Mouse (Mus musculus): ENCODE measurements at regions not wholly inside any gene's neighbourhood (a gene's known extent, or its start where the extent isn't known, plus 50 kb on each side); places are given as distances from the start of the nearest gene placed in this dataset.

GRCm38 (mm10) chr4:33589207-33589606, 279.1 kb downstream of the Rngtt start:
- intact Hi-C loops (cut with DNase I) = loop anchor here (5.0 kb wide), 1 partner anchor 192 kb away; no protein-coding TSS in a partner anchor
- no peak for DNase-seq

GRCm38 (mm10) chr4:33594997-33595657, 285.0 kb downstream of the Rngtt start:
- intact Hi-C loops (cut with DNase I) = no loop called here
- no peak for DNase-seq

GRCm38 (mm10) chr4:33595763-33596162, 285.7 kb downstream of the Rngtt start:
- DNase-seq = no peak
- intact Hi-C loops (cut with DNase I) = no loop called here

GRCm38 (mm10) chr4:33599966-33600365, 289.9 kb downstream of the Rngtt start:
- DNase-seq = no peak
- intact Hi-C loops (cut with DNase I) = no loop called here

GRCm38 (mm10) chr4:33600805-33601204, 290.7 kb downstream of the Rngtt start:
- intact Hi-C loops (cut with DNase I) = no loop called here
- peak in 1 of 2 experiments; percentile 8 for DNase-seq

- no peak for DNase-seq
- intact Hi-C loops (cut with DNase I) = no loop called here
Measured at GRCm38 (mm10) chr4:33604636-33605035, 294.5 kb downstream of the Rngtt start.

GRCm38 (mm10) chr4:33639821-33640575, 284.4 kb upstream of the Cnr1 start:
- DNase-seq = no peak
- intact Hi-C loops (cut with DNase I) = no loop called here

- intact Hi-C loops (cut with DNase I) = no loop called here
- no peak for DNase-seq
Measured at GRCm38 (mm10) chr4:33640576-33641255, 283.7 kb upstream of the Cnr1 start.

GRCm38 (mm10) chr4:33641883-33642282, 282.5 kb upstream of the Cnr1 start:
- intact Hi-C loops (cut with DNase I) = no loop called here
- DNase-seq = no peak

GRCm38 (mm10) chr4:33642526-33642925, 281.9 kb upstream of the Cnr1 start:
- no peak for DNase-seq
- intact Hi-C loops (cut with DNase I) = no loop called here

GRCm38 (mm10) chr4:33645217-33645616, 279.2 kb upstream of the Cnr1 start:
- intact Hi-C loops (cut with DNase I) = no loop called here
- DNase-seq = no peak

GRCm38 (mm10) chr4:33651292-33651691, 273.1 kb upstream of the Cnr1 start:
- intact Hi-C loops (cut with DNase I) = no loop called here
- no peak for DNase-seq

GRCm38 (mm10) chr4:33659766-33660165, 264.6 kb upstream of the Cnr1 start:
- no peak for DNase-seq
- intact Hi-C loops (cut with DNase I) = no loop called here

GRCm38 (mm10) chr4:33660553-33660952, 263.8 kb upstream of the Cnr1 start:
- intact Hi-C loops (cut with DNase I) = no loop called here

GRCm38 (mm10) chr4:33661862-33662261, 262.5 kb upstream of the Cnr1 start:
- intact Hi-C loops (cut with DNase I) = no loop called here
- DNase-seq = no peak

More at GRCm38 (mm10) chr4:33660553-33660952, 263.8 kb upstream of the Cnr1 start:
- no peak for DNase-seq

GRCm38 (mm10) chr4:33662965-33663364, 261.4 kb upstream of the Cnr1 start:
- DNase-seq = no peak
- intact Hi-C loops (cut with DNase I) = no loop called here

- intact Hi-C loops (cut with DNase I) = no loop called here
- no peak for DNase-seq
Measured at GRCm38 (mm10) chr4:33663616-33664473, 260.5 kb upstream of the Cnr1 start.

- no peak for DNase-seq
- intact Hi-C loops (cut with DNase I) = no loop called here
Measured at GRCm38 (mm10) chr4:33664474-33664822, 259.9 kb upstream of the Cnr1 start.

- intact Hi-C loops (cut with DNase I) = no loop called here
- no peak for DNase-seq
Measured at GRCm38 (mm10) chr4:33665250-33665873, 259.0 kb upstream of the Cnr1 start.

GRCm38 (mm10) chr4:33668431-33668830, 256.0 kb upstream of the Cnr1 start:
- intact Hi-C loops (cut with DNase I) = no loop called here
- DNase-seq = no peak
